Mouse (Mus musculus) embryonic fibroblast, embryonic 13.5 days (primary cell): Measurements from ENCODE around the gene Abcc6.

ENCODE experiments used
- CTCF ChIP-seq: IDR thresholded peaks from 2 replicates; pipeline ENCODE4 v1.5.1; 2011; ENCODE audit warnings: mild to moderate bottlenecking, control low read depth, low read length, moderate library complexity, borderline replicate concordance; ENCODE audit not compliant: insufficient read depth
- POLR2A ChIP-seq: IDR thresholded peaks from 2 replicates; pipeline ENCODE4 v1.6.1; 2011; ENCODE audit warnings: low read depth, mild to moderate bottlenecking, control low read depth, low read length, moderate library complexity

DNA sequence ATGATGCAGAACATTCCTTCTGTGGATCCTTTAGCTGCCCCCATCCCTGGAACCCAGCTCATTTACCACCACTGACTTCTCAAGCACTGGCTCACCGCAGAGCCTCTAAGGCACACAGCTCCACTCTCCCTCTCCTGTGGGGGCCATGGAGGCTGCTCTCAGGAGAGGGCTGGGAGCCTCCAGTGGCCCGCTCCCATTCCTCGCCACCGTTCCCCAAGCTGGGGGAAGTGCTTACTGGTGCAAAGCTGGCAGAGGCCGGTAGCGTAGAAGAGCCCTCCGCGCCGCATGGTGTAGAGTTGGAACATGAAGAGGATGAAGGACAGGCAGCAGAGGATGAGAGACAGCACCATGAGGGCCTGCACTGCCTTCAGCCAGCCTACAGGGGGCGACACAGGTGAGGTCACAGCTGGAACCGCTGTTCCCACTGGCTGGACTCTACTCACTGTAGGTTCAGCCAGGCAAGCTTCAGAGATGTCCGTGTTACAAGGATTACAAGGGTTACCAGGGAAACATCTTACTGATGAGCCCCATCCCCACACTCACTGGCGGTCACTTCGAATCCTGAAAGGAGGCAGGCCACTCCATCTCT, 110.9 kb downstream of the Abcc6 start:
- TF ChIP-seq CTCF (peak; percentile 70; the same call in 1 of the 2 replicates), POLR2A (no peak)
